Mouse (Mus musculus) neural tube, embryonic 15.5 days (tissue): ENCODE measurements at regions not wholly inside any gene's neighbourhood (a gene's known extent, or its start where the extent isn't known, plus 50 kb on each side); places are given as distances from the start of the nearest gene placed in this dataset.

Source experiments
- ATAC-seq: fragments of 200-750 bp; cut with Nextera tagmentation; 2 replicates; pipeline ENCODE4 v1.8.0; 2017; ENCODE audit warnings: mild to moderate bottlenecking, moderate TSS enrichment, moderate library complexity; ENCODE audit not compliant: low FRiP score
- H3K27ac ChIP-seq: fragments of 300-500 bp; sonication (generic); replicated peaks from 2 replicates; pipeline ENCODE4 v1.5.1; 2015; ENCODE audit warnings: mild to moderate bottlenecking, inconsistent platforms
- H3K27me3 ChIP-seq: fragments of 300-500 bp; sonication (generic); replicated peaks from 2 replicates; pipeline ENCODE4 v1.6.1; 2015; ENCODE audit warnings: inconsistent platforms
- H3K36me3 ChIP-seq: fragments of 300-500 bp; sonication (generic); 2 replicates; pipeline ENCODE4 v1.6.1; 2015; ENCODE audit warnings: inconsistent platforms
- H3K4me1 ChIP-seq: fragments of 300-500 bp; sonication (generic); 2 replicates; pipeline ENCODE4 v1.6.1; 2015; ENCODE audit warnings: inconsistent platforms
- H3K4me2 ChIP-seq: fragments of 300-500 bp; sonication (generic); 2 replicates; pipeline ENCODE4 v1.6.1; 2015; ENCODE audit warnings: inconsistent platforms, mild to moderate bottlenecking, moderate library complexity
- H3K4me3 ChIP-seq: fragments of 300-500 bp; sonication (generic); replicated peaks from 2 replicates; pipeline ENCODE4 v1.5.1; 2015; ENCODE audit warnings: mild to moderate bottlenecking, inconsistent platforms
- H3K9ac ChIP-seq: fragments of 300-500 bp; sonication (generic); replicated peaks from 2 replicates; pipeline ENCODE4 v1.6.1; 2015; ENCODE audit warnings: mild to moderate bottlenecking, inconsistent platforms
- H3K9me3 ChIP-seq: fragments of 300-500 bp; sonication (generic); replicated peaks from 2 replicates; pipeline ENCODE4 v1.6.1; 2016; ENCODE audit warnings: inconsistent platforms
- WGBS: fragments of 180-500 bp; shearing (Covaris S2); methylation state at CpG from one replicate; pipeline ENCODE4 v1.1.7; 2015; ENCODE audit warnings: mixed read lengths; 5-methylcytosine and 5-hydroxymethylcytosine counted together

GRCm38 (mm10) chr3:136494831-136495230, 169.0 kb upstream of the Bank1 start:
- Histone ChIP-seq H3K9me3 (no peaks in the 10 kb centered on the region), H3K9ac (no peak overlapping the region), H3K36me3 (no peaks in the 10 kb centered on the region), H3K4me2 (no peak overlapping the region), H3K4me3 (no peak overlapping the region), H3K4me1 (no peaks in the 10 kb centered on the region), H3K27ac (no peak overlapping the region), H3K27me3 (no peaks in the 10 kb centered on the region)
- ATAC-seq = no peak

- no peaks in the 10 kb centered on the region for H3K36me3 ChIP-seq
- 85% methylated on average over 2 of the region's 2 CpGs for WGBS
- no peak overlapping the region for H3K4me2 ChIP-seq
- H3K9ac ChIP-seq = no peak overlapping the region
- no peak for ATAC-seq
- H3K27ac ChIP-seq = no peak overlapping the region
- no peaks in the 10 kb centered on the region for H3K4me1 ChIP-seq
- H3K4me3 ChIP-seq = no peak overlapping the region
- no peaks in the 10 kb centered on the region for H3K27me3 ChIP-seq
- H3K9me3 ChIP-seq = no peaks in the 10 kb centered on the region
These were observed 165.8 kb upstream of the Bank1 start for GRCm38 (mm10) chr3:136491683-136492082.

GRCm38 (mm10) chr3:136471693-136472092, 145.8 kb upstream of the Bank1 start:
- Histone ChIP-seq H3K27me3 (no peaks in the 10 kb centered on the region), H3K9ac (no peak overlapping the region), H3K9me3 (no peaks in the 10 kb centered on the region), H3K27ac (no peak overlapping the region), H3K4me1 (no peaks in the 10 kb centered on the region), H3K4me3 (no peak overlapping the region), H3K36me3 (no peaks in the 10 kb centered on the region), H3K4me2 (no peak overlapping the region)
- 92% methylated on average over 3 of the region's 3 CpGs for whole genome bisulfite sequencing
- no peak for ATAC-seq

GRCm38 (mm10) chr3:136462747-136463146, 136.9 kb upstream of the Bank1 start:
- ATAC-seq = no peak
- 85% methylated on average over 3 of the region's 3 CpGs for WGBS

GRCm38 (mm10) chr3:136456471-136457117, 130.7 kb upstream of the Bank1 start:
- no peak overlapping the region for H3K4me3 ChIP-seq
- 72% methylated on average over 10 of the region's 10 CpGs for WGBS
- no peaks in the 10 kb centered on the region for H3K4me1 ChIP-seq
- H3K27ac ChIP-seq = no peak overlapping the region
- H3K27me3 ChIP-seq = no peaks in the 10 kb centered on the region
- H3K36me3 ChIP-seq = no peaks in the 10 kb centered on the region
- no peak overlapping the region for H3K4me2 ChIP-seq
- no peaks in the 10 kb centered on the region for H3K9me3 ChIP-seq
- no peak overlapping the region for H3K9ac ChIP-seq
- ATAC-seq = no peak; the same call in 1 of the 2 replicates

More at GRCm38 (mm10) chr3:136462747-136463146, 136.9 kb upstream of the Bank1 start:
- Histone ChIP-seq H3K4me3 (no peak overlapping the region), H3K4me1 (no peaks in the 10 kb centered on the region), H3K9ac (no peak overlapping the region), H3K27me3 (no peaks in the 10 kb centered on the region), H3K9me3 (no peaks in the 10 kb centered on the region), H3K27ac (no peak overlapping the region), H3K36me3 (no peaks in the 10 kb centered on the region), H3K4me2 (no peak overlapping the region)

GRCm38 (mm10) chr3:136455651-136456470, 130.0 kb upstream of the Bank1 start:
- Histone ChIP-seq H3K27me3 (no peaks in the 10 kb centered on the region), H3K9ac (no peak overlapping the region), H3K27ac (no peak overlapping the region), H3K4me2 (no peak overlapping the region), H3K4me1 (no peaks in the 10 kb centered on the region), H3K9me3 (no peaks in the 10 kb centered on the region), H3K36me3 (no peaks in the 10 kb centered on the region), H3K4me3 (no peak overlapping the region)
- no peak for ATAC-seq
- 63% methylated on average over 7 of the region's 7 CpGs for WGBS

GRCm38 (mm10) chr3:136454967-136455366, 129.1 kb upstream of the Bank1 start:
- no peak overlapping the region for H3K4me3 ChIP-seq
- H3K27me3 ChIP-seq = no peaks in the 10 kb centered on the region
- no peaks in the 10 kb centered on the region for H3K4me1 ChIP-seq
- ATAC-seq = no peak
- no peaks in the 10 kb centered on the region for H3K36me3 ChIP-seq
- H3K4me2 ChIP-seq = no peak overlapping the region
- no peaks in the 10 kb centered on the region for H3K9me3 ChIP-seq
- 92% methylated on average over 3 of the region's 3 CpGs for WGBS
- no peak overlapping the region for H3K27ac ChIP-seq
- H3K9ac ChIP-seq = no peak overlapping the region

- H3K27ac ChIP-seq = no peak overlapping the region
- H3K9ac ChIP-seq = no peak overlapping the region
- no peak for ATAC-seq
- no peaks in the 10 kb centered on the region for H3K36me3 ChIP-seq
- no peaks in the 10 kb centered on the region for H3K4me1 ChIP-seq
- H3K9me3 ChIP-seq = no peaks in the 10 kb centered on the region
- no peak overlapping the region for H3K4me2 ChIP-seq
- no peaks in the 10 kb centered on the region for H3K27me3 ChIP-seq
- 84% methylated on average over 9 of the region's 9 CpGs for WGBS
- H3K4me3 ChIP-seq = no peak overlapping the region
These were observed 125.3 kb upstream of the Bank1 start for GRCm38 (mm10) chr3:136450986-136451774.

- WGBS = 94% methylated on average over 2 of the region's 2 CpGs
- ATAC-seq = no peak
These were observed 124.6 kb upstream of the Bank1 start for GRCm38 (mm10) chr3:136450361-136450895.

GRCm38 (mm10) chr3:136449364-136449763, 123.5 kb upstream of the Bank1 start:
- H3K9me3 ChIP-seq = no peaks in the 10 kb centered on the region
- 58% methylated on average over 4 of the region's 4 CpGs for WGBS
- ATAC-seq = no peak

More at GRCm38 (mm10) chr3:136450361-136450895, 124.6 kb upstream of the Bank1 start:
- no peak overlapping the region for H3K4me2 ChIP-seq
- H3K36me3 ChIP-seq = no peaks in the 10 kb centered on the region
- no peak overlapping the region for H3K9ac ChIP-seq
- H3K27ac ChIP-seq = no peak overlapping the region
- no peaks in the 10 kb centered on the region for H3K4me1 ChIP-seq
- no peaks in the 10 kb centered on the region for H3K27me3 ChIP-seq
- H3K9me3 ChIP-seq = no peaks in the 10 kb centered on the region
- no peak overlapping the region for H3K4me3 ChIP-seq

GRCm38 (mm10) chr3:136444598-136444997, 118.7 kb upstream of the Bank1 start:
- Histone ChIP-seq H3K9me3 (no peaks in the 10 kb centered on the region), H3K9ac (no peak overlapping the region), H3K36me3 (no peaks in the 10 kb centered on the region), H3K27me3 (no peaks in the 10 kb centered on the region), H3K4me3 (no peak overlapping the region), H3K4me2 (no peak overlapping the region), H3K4me1 (no peaks in the 10 kb centered on the region), H3K27ac (no peak overlapping the region)
- ATAC-seq = no peak
- 73% methylated on average over 2 of the region's 2 CpGs for WGBS

More at GRCm38 (mm10) chr3:136449364-136449763, 123.5 kb upstream of the Bank1 start:
- H3K4me2 ChIP-seq = no peak overlapping the region
- no peaks in the 10 kb centered on the region for H3K27me3 ChIP-seq
- H3K9ac ChIP-seq = no peak overlapping the region
- H3K4me1 ChIP-seq = no peaks in the 10 kb centered on the region
- H3K27ac ChIP-seq = no peak overlapping the region
- no peaks in the 10 kb centered on the region for H3K36me3 ChIP-seq
- no peak overlapping the region for H3K4me3 ChIP-seq
